In the genomic region with DNA sequence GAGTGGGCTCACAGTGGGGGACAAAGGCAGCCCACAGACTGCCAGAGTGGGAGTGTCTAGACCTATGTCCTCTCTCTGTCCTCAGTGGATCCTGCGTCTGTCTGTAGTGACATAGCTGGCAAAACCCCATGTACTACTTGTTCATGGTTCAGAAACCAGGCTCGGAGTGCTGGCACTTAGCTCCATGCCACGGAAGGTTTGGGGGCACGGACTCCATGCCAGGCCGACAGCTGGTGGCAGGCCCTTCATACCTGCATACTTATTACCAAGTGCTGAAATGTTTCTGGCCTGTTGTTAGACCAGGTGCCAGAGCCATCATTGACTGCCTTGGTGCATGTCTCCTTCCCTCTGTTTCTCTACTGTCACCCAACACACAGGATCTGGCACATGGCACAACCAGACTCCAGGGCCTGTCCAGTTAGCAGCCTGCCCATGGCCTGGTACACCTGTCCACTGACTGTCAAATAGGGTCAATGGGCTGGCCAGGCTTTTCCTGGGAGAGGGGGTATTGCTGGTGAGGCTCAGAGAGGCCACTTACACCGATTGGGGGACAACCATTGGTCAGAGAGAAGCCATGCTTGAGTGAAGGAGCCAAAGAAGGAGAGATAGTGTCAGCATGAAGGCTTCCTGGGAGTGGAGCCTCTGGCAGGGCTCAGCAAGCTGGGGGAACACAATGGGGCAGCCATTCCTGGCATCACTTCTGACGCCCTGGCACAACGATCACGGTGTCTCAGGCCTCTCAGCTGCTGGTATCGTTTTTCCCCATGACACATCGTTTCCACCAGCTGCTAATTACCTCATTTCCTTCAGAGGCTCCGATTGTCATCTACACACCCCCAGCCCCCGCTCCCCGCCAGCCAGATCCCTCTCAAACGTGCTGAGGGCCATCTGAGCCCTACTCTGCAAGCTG, we compare ENCODE assay signal across 11 mouse cellular contexts. TPM values are rescaled to one million over a fixed set of nuclear protein-coding genes. Genes with fewer than 3 reads are reported as not detected.
A peak's percentile ranks its signal among the peaks of the same experiment; 100 is the strongest.
DNase-seq lines count a peak whose midpoint lies in the region; ATAC-seq lines count a peak whose summit lies in the region.
"Had no signal": no experiment of that assay in that cellular context is flagged by ENCODE, and none has a peak within 500 bp of the region (broad histone marks: within the 10 kb centered on the region; RNA-seq: fewer than 3 reads in every experiment).

No protein-coding gene starts in this region.

- H3K9ac ChIP-seq in heart, embryonic 12.5 days = no peak overlapping the region
- H3K9ac ChIP-seq in intestine, embryonic 15.5 days = no peak overlapping the region

- H3K9me3 ChIP-seq in heart, embryonic 12.5 days (replicated peaks) = no peaks in the 10 kb centered on the region
- H3K9me3 ChIP-seq in intestine, embryonic 15.5 days = no peaks in the 10 kb centered on the region

- DNase-seq in heart, adult 18-20 months = peak; percentile 52 to 68
- DNase-seq in heart, adult 8-10 months (ENCODE audit: low spot score) = no peak
- DNase-seq in thymus, postnatal 14 days = peak; percentile 19
- DNase-seq in thymus, postnatal 10 days (ENCODE audit: low spot score in 2 of 2) = no peak
- peak; percentile 30 for DNase-seq in thymus, postnatal 4 days
- no peak for DNase-seq in adrenal gland, adult (ENCODE audit: inconsistent age in 2 of 2, low spot score in 1 of 2)
- DNase-seq: embryo, embryonic 11 days; kidney, adult 11 months; lung, adult 18-20 months had no signal

- 63% methylated on average over 15 of the region's 15 CpGs for WGBS in heart, embryonic 12.5 days
- WGBS in intestine, embryonic 15.5 days = 72% methylated on average over 15 of the region's 15 CpGs

- 0 out of 2 replicates have a peak overlapping the region, but pooled peaks have one; percentile 3 for H3K27ac ChIP-seq in heart, embryonic 12.5 days (ENCODE audit: poor library complexity, severe bottlenecking)
- H3K27ac ChIP-seq in intestine, embryonic 15.5 days = no peak overlapping the region

- ATAC-seq in heart, embryonic 12.5 days (ENCODE audit: insufficient number of reproducible peaks, low FRiP score) = 0 out of 2 replicates have a peak, but pooled peaks have one; percentile 9
- ATAC-seq in intestine, embryonic 15.5 days = no peak

- H3K4me1 ChIP-seq in heart, embryonic 12.5 days (replicated peaks) = peaks cover 28% of the 10 kb centered on the region
- H3K4me1 ChIP-seq in intestine, embryonic 15.5 days (replicated peaks) = no peaks in the 10 kb centered on the region

- no peak overlapping the region for H3K4me3 ChIP-seq in heart, embryonic 12.5 days
- H3K4me3 ChIP-seq in intestine, embryonic 15.5 days (replicated peaks) = no peak overlapping the region

- H3K27me3 ChIP-seq in heart, embryonic 12.5 days (replicated peaks) = no peaks in the 10 kb centered on the region
- no peaks in the 10 kb centered on the region for H3K27me3 ChIP-seq in intestine, embryonic 15.5 days (replicated peaks)

- peaks cover 95% of the 10 kb centered on the region for H3K36me3 ChIP-seq in heart, embryonic 12.5 days
- no peaks in the 10 kb centered on the region for H3K36me3 ChIP-seq in intestine, embryonic 15.5 days

- H3K4me2 ChIP-seq in heart, embryonic 12.5 days = no peak overlapping the region
- H3K4me2 ChIP-seq in intestine, embryonic 15.5 days (replicated peaks) = no peak overlapping the region

RNA-seq across cellular contexts. Expression of gene Ncbp1, which starts 43.2 kb away (rescaled TPM):
- total RNA-seq in heart, adult 18-20 months (2021) = 10 to 100 TPM; 20.4 to 20.9 TPM
- 10 to 100 TPM; 18.0 to 19.6 (median 19.1) TPM for total RNA-seq in heart, adult 8-10 months (2022)
- 54.4 and 55.5 TPM in 2 replicates for polyA plus RNA-seq in heart, embryonic 12.5 days (2016; fragmentation: Nextera tagmentation; extraction: Ambion mirVana)
- 65.6 and 66.8 TPM in 2 replicates for polyA plus RNA-seq in intestine, embryonic 15.5 days (2015; fragmentation: Nextera tagmentation; extraction: Ambion mirVana)

RNA-seq across cellular contexts. Expression of gene Tstd2, which starts 43.3 kb away (rescaled TPM):
- 10 to 100 TPM; 15.0 to 17.3 TPM for total RNA-seq in heart, adult 18-20 months (2021)
- 10 to 100 TPM; 12.9 to 19.4 (median 14.8) TPM for total RNA-seq in heart, adult 8-10 months (2022)
- polyA plus RNA-seq in heart, embryonic 12.5 days (2016; fragmentation: Nextera tagmentation; extraction: Ambion mirVana) = 34.2 and 34.9 TPM in 2 replicates
- polyA plus RNA-seq in intestine, embryonic 15.5 days (2015; fragmentation: Nextera tagmentation; extraction: Ambion mirVana) = 29.3 and 30.9 TPM in 2 replicates

RNA-seq across cellular contexts. Expression of gene Tmod1, which starts 56.4 kb away (rescaled TPM):
- total RNA-seq in heart, adult 18-20 months (2021) = 100 to 1,000 TPM; 228 to 259 TPM
- 100 to 1,000 TPM; 233 to 302 (median 283) TPM for total RNA-seq in heart, adult 8-10 months (2022)
- 195 and 203 TPM in 2 replicates for polyA plus RNA-seq in heart, embryonic 12.5 days (2016; fragmentation: Nextera tagmentation; extraction: Ambion mirVana)
- 3.2 and 3.3 TPM in 2 replicates for polyA plus RNA-seq in intestine, embryonic 15.5 days (2015; fragmentation: Nextera tagmentation; extraction: Ambion mirVana)

Comparison
In these comparisons a context has a peak if more than half of its experiments do, and no peak if none do; other contexts are left out.
1. DNase-seq: peak in heart, adult 18-20 months (2 of 2), thymus, postnatal 14 days (single experiment) and thymus, postnatal 4 days (single experiment); none in heart, adult 8-10 months (single experiment), thymus, postnatal 10 days (0 of 2) and adrenal gland, adult (0 of 2).